Mouse (Mus musculus) B cell, adult 2 months (primary cell): Measurements from ENCODE around the gene Carhsp1.

Experiments used
- DNase-seq, 2 experiments: peaks; one replicate each; pipeline ENCODE4 v3.0.0; 2022

Gene Carhsp1

GRCm38 (mm10) chr16:8637217-8638051 is 34.5 kb downstream of the Carhsp1 start, which contains the start of the genes Pmm2 and Tmem186:
Pmm2 (plus strand) TSS chr16:8637674.
Tmem186 (minus strand) TSS chr16:8637712.
- peak; percentile 78 to 84 for DNase-seq

GRCm38 (mm10) chr16:8636867-8637216 is 35.1 kb downstream of the Carhsp1 start:
- DNase-seq = no peak

GRCm38 (mm10) chr16:8631428-8631827 is 40.5 kb downstream of the Carhsp1 start:
- no peak for DNase-seq

GRCm38 (mm10) chr16:8630419-8630818 is 41.5 kb downstream of the Carhsp1 start:
- no peak for DNase-seq

GRCm38 (mm10) chr16:8620315-8621115 is 51.4 kb downstream of the Carhsp1 start:
- no peak for DNase-seq

- no peak for DNase-seq
Observed at GRCm38 (mm10) chr16:8619659-8620314, 52.2 kb downstream of the Carhsp1 start.

- no peak for DNase-seq
Observed at GRCm38 (mm10) chr16:8613447-8613846, 58.5 kb downstream of the Carhsp1 start.

GRCm38 (mm10) chr16:8613039-8613438 is 58.9 kb downstream of the Carhsp1 start:
- DNase-seq = no peak

- DNase-seq = no peak
Observed at GRCm38 (mm10) chr16:8612214-8613005, 59.5 kb downstream of the Carhsp1 start.

- no peak for DNase-seq
Observed at GRCm38 (mm10) chr16:8610397-8610796, 61.6 kb downstream of the Carhsp1 start.
